Mouse (Mus musculus): Measurements from ENCODE around the gene Notch1. TPM values are rescaled to one million over a fixed set of nuclear protein-coding genes. Genes with fewer than 3 reads are reported as not detected.

Notch1 gene
- total RNA-seq, 2 experiments from 2014 or later, result 23.6 to 27.5 TPM

- DNase-seq (ENCODE audit: low spot score in 2 of 2), result peak; percentile 49 to 66
- intact Hi-C loops (cut with DNase I), result loop anchor here (5.0 kb wide), 2 partner anchors 43 to 57 kb away; partner anchors contain the start of gene Sec16a
These were observed 12.5 kb downstream of the Notch1 start for GRCm38 (mm10) chr2:26503661-26504575.

DNA sequence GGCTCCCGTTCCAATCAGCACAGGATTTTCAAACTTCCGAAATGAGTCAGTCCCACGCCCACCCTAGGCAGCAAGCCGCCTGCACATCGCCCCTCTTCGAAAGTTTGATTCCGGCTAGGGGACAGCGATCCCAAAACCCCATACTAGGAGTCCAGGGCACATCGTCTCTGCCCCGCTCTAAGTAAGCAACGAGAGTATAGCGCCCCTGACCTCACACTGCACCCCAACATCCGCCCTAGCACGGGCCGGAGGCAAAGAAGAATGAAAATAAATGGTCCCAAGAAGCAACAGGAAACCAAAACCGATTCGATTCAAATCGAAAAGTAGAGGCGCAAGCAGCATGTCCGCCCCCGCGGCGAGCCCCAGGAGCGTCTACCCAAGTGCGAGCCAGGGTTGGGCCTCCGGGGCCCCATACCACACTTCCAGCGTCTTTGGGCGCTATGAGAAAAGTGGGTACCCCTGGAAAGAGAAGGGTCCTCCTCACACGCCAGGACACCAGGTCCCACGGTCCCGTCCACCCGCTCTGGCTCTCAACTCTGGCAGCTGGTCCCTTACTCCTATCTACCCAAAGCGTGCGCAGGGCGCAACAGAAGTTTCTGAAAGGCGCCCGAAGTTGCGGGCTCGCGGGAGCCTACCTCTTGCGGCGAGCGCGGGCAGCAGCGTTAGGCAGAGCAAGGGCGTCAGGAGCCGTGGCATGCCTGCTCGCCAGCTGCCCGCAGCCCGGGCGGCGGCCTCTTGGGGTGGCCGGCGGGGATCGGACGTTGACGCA is 13.4 kb downstream of the Notch1 start:
- intact Hi-C loops (cut with DNase I), result loop anchor here (5.0 kb wide), 2 partner anchors 44 to 56 kb away; partner anchors contain the start of gene Sec16a
- no peak for DNase-seq (ENCODE audit: low spot score in 2 of 2)

- intact Hi-C loops (cut with DNase I), result loop anchor here (5.0 kb wide), 2 partner anchors 45 to 55 kb away; partner anchors contain the start of gene Sec16a
These were observed 14.1 kb downstream of the Notch1 start for GRCm38 (mm10) chr2:26502299-26502862.

GRCm38 (mm10) chr2:26501651-26502141 is 14.8 kb downstream of the Notch1 start:
- intact Hi-C loops (cut with DNase I), result loop anchor here (5.0 kb wide), 2 partner anchors 46 to 54 kb away; partner anchors contain the start of gene Sec16a
- peak in 1 of 2 experiments; percentile 58 for DNase-seq (ENCODE audit: low spot score in 2 of 2)

More at GRCm38 (mm10) chr2:26502299-26502862, 14.1 kb downstream of the Notch1 start:
- no peak for DNase-seq (ENCODE audit: low spot score in 2 of 2)

DNA sequence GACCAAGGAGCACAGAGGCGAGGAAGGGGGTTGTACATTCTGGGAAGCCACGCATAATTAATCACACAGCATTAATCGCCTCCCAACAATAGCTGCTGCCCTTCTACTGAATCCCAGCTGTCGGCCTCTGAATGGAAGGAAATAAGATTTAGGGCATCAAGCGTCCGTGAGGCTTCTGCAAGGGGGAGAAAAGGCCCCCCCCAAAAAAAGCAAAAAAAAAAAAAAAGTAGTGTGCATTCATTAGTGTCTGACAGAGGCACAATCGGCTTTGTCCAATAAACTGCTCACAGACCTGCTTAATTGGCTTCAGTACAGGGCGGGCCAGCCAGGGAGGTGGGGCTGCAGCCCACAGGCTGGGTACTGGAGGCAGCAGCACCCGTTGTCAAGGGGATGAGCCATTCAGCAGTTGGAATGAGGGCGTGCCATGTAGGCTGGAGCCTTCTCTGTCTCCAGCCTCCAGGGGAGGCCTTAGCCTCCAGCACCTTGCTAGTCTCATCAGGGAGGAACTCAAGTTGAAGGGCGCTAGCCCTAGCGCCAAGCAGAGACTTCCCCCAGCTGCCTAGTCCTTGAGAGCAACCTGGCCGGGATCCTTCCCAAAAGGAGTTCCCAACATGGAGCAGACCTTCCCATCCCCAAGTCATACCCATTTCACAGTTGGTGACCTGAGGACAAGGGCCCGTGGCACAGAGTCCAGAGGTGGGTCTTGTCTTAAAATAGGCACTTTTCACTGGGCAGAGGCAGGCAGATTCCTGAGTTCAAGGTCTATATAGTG is 15.7 kb downstream of the Notch1 start:
- DNase-seq (ENCODE audit: low spot score in 2 of 2), result peak; percentile 58 to 75
- intact Hi-C loops (cut with DNase I), result loop anchor here (5.0 kb wide), 2 partner anchors 47 to 53 kb away; partner anchors contain the start of gene Sec16a

- intact Hi-C loops (cut with DNase I), result loop anchor here (5.0 kb wide), 2 partner anchors 47 to 53 kb away; partner anchors contain the start of gene Sec16a
- peak; percentile 48 to 66 for DNase-seq (ENCODE audit: low spot score in 2 of 2)
These were observed 16.4 kb downstream of the Notch1 start for GRCm38 (mm10) chr2:26500027-26500598.

DNA sequence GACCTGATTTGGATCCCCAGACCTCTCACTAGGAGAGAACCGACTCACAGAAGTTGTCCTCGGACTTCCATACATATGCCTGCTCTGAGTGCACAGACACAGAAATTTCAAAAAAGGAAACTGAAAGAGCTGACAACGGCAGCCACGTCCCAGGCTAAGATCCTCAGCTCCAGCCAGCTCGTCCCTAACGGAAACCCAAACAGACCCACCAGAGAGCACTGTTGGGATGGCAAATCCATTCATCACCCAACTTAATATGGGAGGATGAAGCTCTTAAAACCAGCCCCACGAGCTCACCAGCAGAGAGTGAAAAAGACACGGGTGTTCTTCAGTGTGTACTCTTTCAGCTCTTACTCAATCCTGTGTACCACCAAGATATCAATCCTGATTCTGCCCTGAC is 17.8 kb downstream of the Notch1 start:
- no peak for DNase-seq (ENCODE audit: low spot score in 2 of 2)
- intact Hi-C loops (cut with DNase I), result no loop called here

DNA sequence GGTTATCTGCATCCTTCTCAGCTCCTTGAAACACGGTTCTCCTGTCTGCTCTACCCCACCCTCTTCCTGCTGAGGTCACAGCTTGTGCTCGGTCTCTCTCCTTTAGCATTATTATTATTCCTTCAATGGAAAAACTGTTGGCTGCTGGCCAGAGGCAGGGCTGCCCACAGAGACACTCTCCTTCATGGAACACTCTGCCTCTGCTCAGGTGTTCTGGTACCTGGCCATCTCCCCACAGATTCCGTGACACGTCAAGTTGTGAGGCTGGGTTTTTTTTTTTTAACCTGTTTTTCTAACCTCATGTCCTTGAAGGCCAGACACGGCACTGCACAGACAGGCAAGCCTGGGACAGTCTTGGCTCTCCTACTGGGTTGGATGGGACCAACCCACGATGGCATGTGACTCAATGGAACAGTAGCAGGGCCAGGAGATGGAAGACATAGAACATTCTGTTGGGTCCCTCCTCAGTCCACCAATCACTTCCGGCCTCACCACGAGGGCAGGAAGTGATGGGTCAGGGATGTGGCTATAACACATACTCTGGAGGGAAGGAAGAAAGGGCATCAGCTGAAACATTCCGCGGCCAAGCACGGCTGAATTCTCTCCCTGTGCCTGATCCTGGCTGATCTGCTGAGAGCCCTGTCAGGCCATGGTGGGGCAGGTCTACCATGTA is 18.5 kb downstream of the Notch1 start:
- DNase-seq (ENCODE audit: low spot score in 2 of 2), result no peak
- intact Hi-C loops (cut with DNase I), result no loop called here

- no peak for DNase-seq (ENCODE audit: low spot score in 2 of 2)
- intact Hi-C loops (cut with DNase I), result no loop called here
These were observed 20.0 kb downstream of the Notch1 start for GRCm38 (mm10) chr2:26496451-26496850.

DNA sequence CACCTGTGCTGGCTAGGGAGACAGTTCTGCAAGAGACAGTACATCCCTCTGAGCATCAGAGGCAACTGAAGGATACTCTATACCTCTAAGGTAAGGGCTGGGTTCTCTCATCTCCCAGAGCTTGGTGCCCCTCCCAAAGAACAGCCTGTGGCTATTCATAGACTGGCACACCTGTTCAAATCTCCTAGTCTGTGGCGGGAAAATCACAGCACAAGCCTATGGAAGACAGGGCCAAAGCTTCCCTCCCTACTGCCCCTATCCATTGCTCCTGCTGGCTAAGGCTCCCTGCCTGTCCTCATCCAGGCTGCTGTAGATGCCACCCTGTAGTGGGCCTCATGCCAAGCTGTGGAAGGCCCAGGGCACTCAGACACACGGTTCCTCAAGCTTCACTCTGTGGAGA is 20.8 kb downstream of the Notch1 start:
- intact Hi-C loops (cut with DNase I), result no loop called here
- no peak for DNase-seq (ENCODE audit: low spot score in 2 of 2)

DNA sequence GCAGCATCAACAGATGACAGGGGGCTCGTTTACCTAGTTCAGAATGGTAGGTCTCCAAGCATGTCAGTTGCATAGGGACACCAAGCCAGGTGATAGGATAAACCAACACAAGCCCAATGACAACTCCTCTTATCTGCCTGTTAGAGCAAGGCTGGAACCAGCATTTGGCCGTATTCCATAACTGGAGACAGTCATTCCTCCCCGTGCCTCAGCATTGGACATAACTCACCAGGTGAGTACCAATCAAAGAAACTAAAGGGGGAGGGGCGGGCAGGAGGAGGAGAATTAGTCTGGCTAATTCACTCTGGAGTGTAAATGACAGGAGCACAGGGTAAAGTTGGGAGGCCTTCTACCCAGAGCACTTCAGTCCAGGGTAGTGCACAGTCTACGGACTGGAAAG is 21.5 kb downstream of the Notch1 start:
- DNase-seq (ENCODE audit: low spot score in 2 of 2), result no peak
- intact Hi-C loops (cut with DNase I), result no loop called here

GRCm38 (mm10) chr2:26494396-26494795 is 22.1 kb downstream of the Notch1 start:
- DNase-seq (ENCODE audit: low spot score in 2 of 2), result no peak
- intact Hi-C loops (cut with DNase I), result no loop called here

GRCm38 (mm10) chr2:26493021-26493781 is 23.3 kb downstream of the Notch1 start:
- DNase-seq (ENCODE audit: low spot score in 2 of 2), result no peak
- intact Hi-C loops (cut with DNase I), result no loop called here

DNA sequence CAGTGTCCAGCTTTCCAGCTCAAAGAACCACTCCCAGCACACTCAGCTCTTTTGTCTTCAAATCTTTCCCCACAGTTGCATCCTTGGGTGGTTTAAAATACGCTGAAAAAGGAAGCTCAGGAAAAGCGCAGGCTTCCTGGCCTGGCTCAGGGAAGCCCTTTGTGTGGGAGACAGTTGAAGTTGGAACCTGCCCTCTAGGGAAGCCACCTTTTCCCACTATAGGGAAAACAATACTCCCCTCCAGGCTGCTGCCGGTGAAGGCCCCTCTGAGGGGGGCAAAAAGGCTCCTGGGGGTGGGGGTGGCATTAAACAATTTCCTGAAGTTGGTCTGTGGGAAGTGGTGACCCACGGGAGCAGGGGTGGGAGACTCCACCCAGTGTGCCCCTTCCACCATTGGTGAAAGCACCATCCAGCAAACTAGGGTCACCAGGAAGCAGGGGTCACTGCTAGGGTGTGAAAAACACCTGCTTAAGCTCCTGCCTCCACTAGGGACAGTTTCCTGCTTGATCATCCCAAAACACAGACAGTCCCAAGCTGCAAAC is 25.6 kb downstream of the Notch1 start:
- no peak for DNase-seq (ENCODE audit: low spot score in 2 of 2)
- intact Hi-C loops (cut with DNase I), result no loop called here

- DNase-seq (ENCODE audit: low spot score in 2 of 2), result no peak
- intact Hi-C loops (cut with DNase I), result no loop called here
These were observed 27.8 kb downstream of the Notch1 start for GRCm38 (mm10) chr2:26488535-26489135.

DNA sequence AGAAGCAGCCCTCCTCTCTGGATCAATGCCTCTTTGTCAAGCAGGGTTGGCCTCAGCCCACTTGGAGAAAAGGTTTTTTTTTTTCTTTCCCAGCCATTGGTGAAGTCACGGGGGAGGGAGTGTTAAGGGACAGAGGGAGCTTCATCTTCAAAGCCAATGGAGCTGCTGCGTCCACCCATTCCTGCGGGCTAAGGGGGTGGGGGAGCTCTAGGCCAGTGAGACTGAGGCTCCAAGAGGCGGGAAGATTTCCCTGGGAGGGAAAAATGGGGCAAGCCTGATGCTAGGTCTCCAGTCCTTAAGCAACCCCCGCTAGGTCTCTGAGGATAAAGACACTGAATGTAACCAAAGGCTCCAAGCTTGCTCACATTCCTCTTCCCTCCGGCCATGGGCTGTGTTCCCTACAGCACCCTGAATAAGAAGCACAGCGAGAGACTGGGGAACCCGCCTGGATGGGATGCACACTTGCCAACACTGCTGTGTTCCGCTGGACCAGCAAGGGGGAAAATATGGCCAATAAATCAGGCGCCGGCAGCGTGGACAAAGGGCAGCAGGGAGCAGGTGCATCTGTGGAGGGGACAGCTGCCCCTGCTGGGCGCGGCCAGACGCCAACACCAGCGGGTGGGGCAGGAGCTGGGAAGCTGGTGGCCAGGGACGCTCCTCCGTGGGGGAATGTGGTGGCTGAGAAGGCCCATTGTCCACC is 29.0 kb downstream of the Notch1 start:
- intact Hi-C loops (cut with DNase I), result no loop called here
- DNase-seq (ENCODE audit: low spot score in 2 of 2), result peak; percentile 53 to 78

Data from left cerebral cortex, postnatal 14 days (tissue).